In genomic region chr2:156474111-156474510, GRCm38 (mm10) we compare ENCODE assay signal across 13 mouse cellular contexts. TPM values are rescaled to one million over a fixed set of nuclear protein-coding genes. Genes with fewer than 3 reads are reported as not detected.
DNase-seq lines count a peak whose midpoint lies in the region; TF ChIP-seq lines count a peak whose summit lies in the region.
"Had no signal": no experiment of that assay in that cellular context is flagged by ENCODE, and none has a peak within 500 bp of the region (broad histone marks: within the 10 kb centered on the region; RNA-seq: fewer than 3 reads in every experiment).

No protein-coding gene starts in this region.

- H3K79me2 ChIP-seq in heart, adult 2 months (replicated peaks; ENCODE audit: control insufficient read depth, insufficient read depth, low read length) = no peaks in the 10 kb centered on the region
- H3K79me2 ChIP-seq in MEL (ENCODE audit: control insufficient read depth, insufficient read depth, low read length, poor library complexity) = no peaks in the 10 kb centered on the region; the same call in 1 of the 2 replicates

- no peaks in the 10 kb centered on the region for H3K36me3 ChIP-seq in heart, adult 2 months (ENCODE audit: control insufficient read depth, insufficient read depth, low read length)
- peaks cover 0 to 8% of the 10 kb centered on the region in 2 experiments; a peak in 1 of 4 replicates for H3K36me3 ChIP-seq in MEL (ENCODE audit: control insufficient read depth in 1 of 2, insufficient read depth in 2 of 2, low read length in 2 of 2)
- H3K36me3 ChIP-seq: liver, embryonic 13.5 days had no signal

- TF ChIP-seq CTCF in heart, adult 2 months (IDR thresholded peaks at IDR 0.05) = no peak
- no peak for TF ChIP-seq CTCF in layer of hippocampus, adult 2 months (conservative IDR thresholded peaks at IDR 0.05)
- no peak for TF ChIP-seq CTCF in MEL (IDR thresholded peaks at IDR 0.05 in 2 of 3, conservative IDR thresholded peaks at IDR 0.05 in 1 of 3; ENCODE audit: control insufficient read depth in 1 of 3, insufficient read depth in 1 of 3, low read depth in 2 of 3, low read length in 3 of 3, poor library complexity in 1 of 3, severe bottlenecking in 1 of 3)

- H3K9me3 ChIP-seq in MEL (replicated peaks; ENCODE audit: insufficient read depth, low read length) = no peaks in the 10 kb centered on the region
- H3K9me3 ChIP-seq: liver, embryonic 13.5 days had no signal

- H3K9ac ChIP-seq in heart, adult 2 months (ENCODE audit: low read depth, low read length) = no peak overlapping the region
- no peak overlapping the region for H3K9ac ChIP-seq in MEL (ENCODE audit: control insufficient read depth, low read depth, low read length, poor library complexity, severe bottlenecking)

- DNase-seq in heart, adult 2 months = peak in 1 of 2 experiments; percentile 18
- DNase-seq in heart, postnatal 25 days (ENCODE audit: low spot score) = no peak
- DNase-seq in layer of hippocampus, adult 2 months (ENCODE audit: low spot score in 2 of 2) = no peak
- no peak for DNase-seq in layer of hippocampus, adult 18-20 months (ENCODE audit: low spot score in 2 of 2)
- DNase-seq in MEL (ENCODE audit: low read depth, low spot score) = peak; percentile 28
- DNase-seq in cerebellum, adult 9-10 months = peak; percentile 59
- DNase-seq in c-Kit-positive CD71-positive TER-119-positive erythroid progenitor cells, embryonic 14.5 days (ENCODE audit: low spot score) = no peak
- DNase-seq in ovary, postnatal 10 days (ENCODE audit: low spot score) = no peak
- DNase-seq: gastrocnemius, postnatal 36 days; liver, embryonic 13.5 days; midbrain, embryonic 14.5 days; right cerebral cortex, postnatal 4 days had no signal

- TF ChIP-seq POLR2A in heart, adult 2 months (IDR thresholded peaks at IDR 0.05; ENCODE audit: insufficient read depth, low read depth, low read length) = no peak
- no peak for TF ChIP-seq POLR2A in MEL (IDR thresholded peaks at IDR 0.05; ENCODE audit: control insufficient read depth in 1 of 2, insufficient read depth in 1 of 2, low read depth in 1 of 2, low read length in 2 of 2, poor library complexity in 1 of 2)

- peak overlapping the region; percentile 12 for H3K27ac ChIP-seq in heart, adult 2 months
- H3K27ac ChIP-seq in layer of hippocampus, adult 2 months = peak overlapping the region; percentile 51
- H3K27ac ChIP-seq in MEL (ENCODE audit: control insufficient read depth, low read depth, low read length) = no peak overlapping the region
- H3K27ac ChIP-seq: liver, embryonic 13.5 days had no signal

- intact Hi-C loops in heart, adult 2 months (cut with DNase I) = no loop called here
- intact Hi-C loops in heart, postnatal 25 days (cut with DNase I) = no loop called here

- no peak for TF ChIP-seq EP300 in heart, adult 2 months (IDR thresholded peaks at IDR 0.05; ENCODE audit: insufficient read depth, low read depth, low read length)
- TF ChIP-seq EP300 in MEL (IDR thresholded peaks at IDR 0.05; ENCODE audit: low read depth in 1 of 2, low read length in 2 of 2) = no peak

- no peak for TF ChIP-seq RAD21 in MEL (IDR thresholded peaks at IDR 0.05; ENCODE audit: low read depth, low read length)

- H3K4me1 ChIP-seq in heart, adult 2 months (ENCODE audit: control insufficient read depth, insufficient read depth, low read length) = peaks cover 4% of the 10 kb centered on the region
- peaks cover 0 to 24% of the 10 kb centered on the region in 2 experiments; a peak in 3 of 4 replicates for H3K4me1 ChIP-seq in MEL (ENCODE audit: control insufficient read depth in 1 of 2, insufficient read depth in 2 of 2, low read length in 2 of 2)

- 53% methylated on average over 3 of the region's 3 CpGs for WGBS in heart, adult 2 months

- H3K27me3 ChIP-seq in heart, adult 2 months (ENCODE audit: control insufficient read depth, insufficient read depth, low read length) = no peaks in the 10 kb centered on the region
- no peaks in the 10 kb centered on the region for H3K27me3 ChIP-seq in MEL (ENCODE audit: control insufficient read depth in 1 of 2, insufficient read depth in 2 of 2, low read length in 2 of 2)

- H3K4me3 ChIP-seq in heart, adult 2 months = no peak overlapping the region
- H3K4me3 ChIP-seq in layer of hippocampus, adult 2 months = no peak overlapping the region
- no peak overlapping the region for H3K4me3 ChIP-seq in MEL (ENCODE audit: control insufficient read depth in 1 of 2, insufficient read depth in 1 of 2, low read depth in 2 of 2, low read length in 2 of 2)
- H3K4me3 ChIP-seq: erythroblast, embryonic 14.5 days had no signal

TF ChIP-seq in MEL, 35 proteins besides CTCF, POLR2A, EP300 and RAD21:
- TF ChIP-seq POLR2AphosphoS5 (IDR thresholded peaks at IDR 0.05; ENCODE audit: borderline replicate concordance, low read depth, low read length) = no peak
TF ChIP-seq in MEL: peak in this region for 0.

RNA-seq across cellular contexts. Expression of gene Epb41l1, which starts 53.4 kb away (rescaled TPM):
- total RNA-seq in heart, adult 2 months (2021) = 1 to 10 TPM; 7.3 to 8.2 TPM
- polyA plus RNA-seq in heart, adult 2 months (2012; rRNA removed) = 7.6 and 7.8 TPM in 2 replicates
- total RNA-seq in heart, postnatal 25 days (2021) = 1 to 10 TPM; 7.0 to 7.3 TPM
- total RNA-seq in layer of hippocampus, adult 2 months (2021) = 100 to 1,000 TPM; 340 to 347 TPM
- 100 to 1,000 TPM; 338 to 343 TPM for total RNA-seq in layer of hippocampus, adult 18-20 months (2021)
- 1.5 and 2.9 TPM in 2 replicates for total RNA-seq in MEL (2012; rRNA removed)
- polyA plus RNA-seq in MEL (2012; ENCODE audit: insufficient read depth in 1 of 2, insufficient read length in 2 of 2, low read depth in 1 of 2, low replicate concordance in 2 of 2, missing spikeins in 1 of 2) = 1 to 10 TPM in 1 of 2 experiments, not detected in 1; 7.3 TPM

Comparison
In these comparisons a context has a peak if more than half of its experiments do, and no peak if none do; other contexts are left out.
1. DNase-seq: peak in MEL (single experiment) and cerebellum, adult 9-10 months (single experiment); none in heart, postnatal 25 days (single experiment), layer of hippocampus, adult 2 months (0 of 2), layer of hippocampus, adult 18-20 months (0 of 2), c-Kit-positive CD71-positive TER-119-positive erythroid progenitor cells, embryonic 14.5 days (single experiment) and ovary, postnatal 10 days (single experiment).
2. RNA of gene Epb41l1, which starts 53.4 kb away (total RNA-seq): 340 to 347 TPM in layer of hippocampus, adult 2 months and 338 to 343 TPM in layer of hippocampus, adult 18-20 months; 7.3 to 8.2 TPM in heart, adult 2 months, 7.0 to 7.3 TPM in heart, postnatal 25 days and 1.5 to 2.9 TPM in MEL; every median in the first group is over 10 times any median in the second.